Mouse (Mus musculus) MN1 (cell line): ENCODE results near the gene Ifna14.
"Not testable (repeated sequence)": the region's sequence is repeated elsewhere in the genome, so short reads cannot be mapped to it uniquely, and the experiment has no call there.

Experiments
- DNase-seq: peaks from one replicate; pipeline ENCODE4 v3.0.0-alpha.2; 2016; ENCODE audit warnings: low spot score

The Ifna14 gene

GRCm38 (mm10) chr4:88571698-88572097, at the start of gene Ifna14:
Gene Ifna14 (minus strand): TSS chr4:88571798.
- no peak for DNase-seq

- DNase-seq, result no peak
Observed at GRCm38 (mm10) chr4:88603276-88603675, 31.7 kb upstream of the Ifna14 start, which contains the start of gene Ifna12. Gene Ifna12 (minus strand): TSS chr4:88603376.

- DNase-seq, result no peak
Observed at GRCm38 (mm10) chr4:88592285-88592684, 20.7 kb upstream of the Ifna14 start, which contains the start of gene Ifna9. Gene Ifna9 (minus strand): TSS chr4:88592385.

GRCm38 (mm10) chr4:88561791-88562190, 9.8 kb downstream of the Ifna14 start:
- DNase-seq, result no peak

GRCm38 (mm10) chr4:88558145-88558544, 13.5 kb downstream of the Ifna14 start, which contains the start of gene Ifna15:
Gene Ifna15 (minus strand): TSS chr4:88558245.
- not testable (repeated sequence) for DNase-seq

- peak; percentile 89 for DNase-seq
Observed at GRCm38 (mm10) chr4:88550161-88550945, 21.2 kb downstream of the Ifna14 start.

- no peak for DNase-seq
Observed at GRCm38 (mm10) chr4:88547986-88548385, 23.6 kb downstream of the Ifna14 start.

- DNase-seq, result peak; percentile 75
Observed at GRCm38 (mm10) chr4:88543649-88544234, 27.9 kb downstream of the Ifna14 start.

- DNase-seq, result no peak
Observed at GRCm38 (mm10) chr4:88537328-88537727, 34.3 kb downstream of the Ifna14 start.

GRCm38 (mm10) chr4:88536640-88537039, 35.0 kb downstream of the Ifna14 start:
- no peak for DNase-seq

GRCm38 (mm10) chr4:88535742-88536141, 35.9 kb downstream of the Ifna14 start:
- no peak for DNase-seq

- DNase-seq, result no peak
Observed at GRCm38 (mm10) chr4:88534903-88535302, 36.7 kb downstream of the Ifna14 start.

GRCm38 (mm10) chr4:88533499-88533898, 38.1 kb downstream of the Ifna14 start:
- DNase-seq, result no peak

GRCm38 (mm10) chr4:88530892-88531291, 40.7 kb downstream of the Ifna14 start:
- DNase-seq, result no peak

- no peak for DNase-seq
Observed at GRCm38 (mm10) chr4:88530271-88530670, 41.3 kb downstream of the Ifna14 start.

- DNase-seq, result no peak
Observed at GRCm38 (mm10) chr4:88526379-88527049, 45.1 kb downstream of the Ifna14 start.

- DNase-seq, result no peak
Observed at GRCm38 (mm10) chr4:88525393-88525792, 46.2 kb downstream of the Ifna14 start.

GRCm38 (mm10) chr4:88523241-88523640, 48.4 kb downstream of the Ifna14 start:
- DNase-seq, result no peak

- no peak for DNase-seq
Observed at GRCm38 (mm10) chr4:88522674-88523073, 48.9 kb downstream of the Ifna14 start, which contains the start of gene Ifnb1. Gene Ifnb1 (minus strand): TSS chr4:88522774.
